Mouse (Mus musculus) c-Kit-positive CD71-negative TER-119-negative erythroid progenitor cells, embryonic 14.5 days (primary cell): ENCODE results near the gene Csnka2ip.

ENCODE experiments used
- DNase-seq: peaks from one replicate; pipeline ENCODE4 v3.0.0-alpha.2; 2013; ENCODE audit warnings: low read depth

Csnka2ip gene

GRCm38 (mm10) chr16:64602308-64602707 is at the start of gene Csnka2ip:
Gene Csnka2ip (minus strand): TSS chr16:64602408.
- DNase-seq, result no peak

- DNase-seq, result no peak
Measured at GRCm38 (mm10) chr16:64649594-64650290, 47.5 kb upstream of the Csnka2ip start.

- DNase-seq, result no peak
Measured at GRCm38 (mm10) chr16:64647771-64648170, 45.6 kb upstream of the Csnka2ip start.

GRCm38 (mm10) chr16:64635110-64635509 is 32.9 kb upstream of the Csnka2ip start:
- no peak for DNase-seq

- DNase-seq, result no peak
Measured at GRCm38 (mm10) chr16:64620116-64620515, 17.9 kb upstream of the Csnka2ip start.

- no peak for DNase-seq
Measured at GRCm38 (mm10) chr16:64614648-64615047, 12.4 kb upstream of the Csnka2ip start.

GRCm38 (mm10) chr16:64607793-64608192 is 5.6 kb upstream of the Csnka2ip start:
- no peak for DNase-seq

GRCm38 (mm10) chr16:64586825-64587224 is 15.4 kb downstream of the Csnka2ip start:
- DNase-seq, result no peak

- DNase-seq, result no peak
Measured at GRCm38 (mm10) chr16:64586262-64586619, 16.0 kb downstream of the Csnka2ip start.

GRCm38 (mm10) chr16:64585599-64586261 is 16.5 kb downstream of the Csnka2ip start:
- DNase-seq, result no peak

- no peak for DNase-seq
Measured at GRCm38 (mm10) chr16:64584591-64584990, 17.6 kb downstream of the Csnka2ip start.

- no peak for DNase-seq
Measured at GRCm38 (mm10) chr16:64583406-64583805, 18.8 kb downstream of the Csnka2ip start.

- DNase-seq, result no peak
Measured at GRCm38 (mm10) chr16:64569496-64569895, 32.7 kb downstream of the Csnka2ip start.

GRCm38 (mm10) chr16:64563081-64563480 is 39.1 kb downstream of the Csnka2ip start:
- DNase-seq, result no peak

- DNase-seq, result no peak
Measured at GRCm38 (mm10) chr16:64558518-64558917, 43.7 kb downstream of the Csnka2ip start.

- no peak for DNase-seq
Measured at GRCm38 (mm10) chr16:64526883-64527282, 75.3 kb downstream of the Csnka2ip start.

- no peak for DNase-seq
Measured at GRCm38 (mm10) chr16:64524051-64524645, 78.1 kb downstream of the Csnka2ip start.

GRCm38 (mm10) chr16:64513423-64513822 is 88.8 kb downstream of the Csnka2ip start:
- DNase-seq, result no peak
